Mouse (Mus musculus): ENCODE results near the gene H2afz. TPM values are rescaled to one million over a fixed set of nuclear protein-coding genes. Genes with fewer than 3 reads are reported as not detected.
A peak's percentile ranks its signal among the peaks of the same experiment; 100 is the strongest.

H2afz gene
- polyA plus RNA-seq, 1 experiment from 2014 or later, result 2,763 TPM

DNA sequence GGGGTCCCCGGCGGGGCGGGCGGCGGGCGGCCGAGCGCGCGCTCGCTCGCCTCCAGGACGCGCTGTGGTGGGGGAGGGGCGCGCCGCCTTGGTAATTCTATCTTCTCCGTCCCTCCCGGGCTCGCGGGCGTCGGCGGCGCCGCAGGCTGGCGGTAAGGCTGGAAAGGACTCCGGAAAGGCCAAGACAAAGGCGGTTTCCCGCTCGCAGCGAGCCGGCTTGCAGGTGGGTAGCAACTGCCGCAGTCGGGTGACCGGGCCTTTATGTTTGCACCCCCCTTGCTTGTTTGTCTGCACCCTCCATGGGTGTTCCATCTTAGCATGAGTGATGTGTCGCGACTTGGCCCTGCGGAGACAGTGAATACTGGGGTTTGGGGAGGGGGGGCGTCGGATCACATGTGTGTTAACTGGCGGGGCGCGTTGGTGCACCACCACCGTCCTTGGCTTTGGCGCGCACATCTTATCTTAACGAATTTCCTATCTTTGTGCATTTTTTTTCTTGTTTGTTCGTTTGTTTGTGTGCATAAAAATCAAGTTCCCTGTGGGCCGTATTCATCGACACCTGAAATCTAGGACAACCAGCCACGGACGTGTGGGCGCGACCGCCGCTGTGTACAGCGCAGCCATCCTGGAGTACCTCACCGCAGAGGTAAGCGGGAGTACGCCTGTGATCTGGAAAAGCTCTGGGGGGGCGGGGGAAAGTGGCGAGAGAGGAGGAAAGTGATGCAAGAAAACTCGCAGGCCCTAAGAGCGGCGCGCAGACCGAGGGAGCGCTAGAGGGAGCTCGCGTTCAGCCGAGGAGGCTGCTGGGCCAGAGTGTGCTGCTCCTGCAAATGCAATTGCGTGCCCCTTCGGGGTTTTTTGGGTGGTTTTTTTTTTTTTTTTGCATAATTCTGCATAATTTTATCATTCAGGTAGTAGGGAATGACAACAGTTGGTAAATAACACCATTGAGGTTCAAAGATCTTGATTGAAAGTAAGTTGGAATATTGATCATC, 998 bp downstream of the H2afz start:
- peak overlapping the region; percentile 85 for H3K4me3 ChIP-seq
- peak overlapping the region; percentile 98 for H3K27ac ChIP-seq
- under 1% methylated on average over 60 of the region's 74 CpGs for WGBS
- peak; percentile 48 for ATAC-seq
- no peaks in the 10 kb centered on the region for H3K9me3 ChIP-seq (replicated peaks)
- H3K4me2 ChIP-seq, result peak overlapping the region; percentile 59
- 0 out of 2 replicates have a peak, but pooled peaks cover 10% of the 10 kb centered on the region for H3K36me3 ChIP-seq (ENCODE audit: poor library complexity, severe bottlenecking)
- H3K27me3 ChIP-seq, result no peaks in the 10 kb centered on the region
- peaks cover 34% of the 10 kb centered on the region for H3K4me1 ChIP-seq
- H3K9ac ChIP-seq, result peak overlapping the region; percentile 98

- Histone ChIP-seq H3K9me3 (replicated peaks) (no peaks in the 10 kb centered on the region), H3K4me1 (peaks cover 34% of the 10 kb centered on the region), H3K27ac (peak overlapping the region; percentile 98), H3K9ac (peak overlapping the region; percentile 98), H3K36me3 (ENCODE audit: poor library complexity, severe bottlenecking) (0 out of 2 replicates have a peak, but pooled peaks cover 10% of the 10 kb centered on the region), H3K27me3 (no peaks in the 10 kb centered on the region), H3K4me2 (peak overlapping the region; percentile 85), H3K4me3 (peak overlapping the region; percentile 89)
- WGBS, result 0% methylated on average over 2 of the region's 2 CpGs
- ATAC-seq, result no peak
Observed at GRCm38 (mm10) chr3:137867133-137867436, 2.8 kb downstream of the H2afz start.

DNA sequence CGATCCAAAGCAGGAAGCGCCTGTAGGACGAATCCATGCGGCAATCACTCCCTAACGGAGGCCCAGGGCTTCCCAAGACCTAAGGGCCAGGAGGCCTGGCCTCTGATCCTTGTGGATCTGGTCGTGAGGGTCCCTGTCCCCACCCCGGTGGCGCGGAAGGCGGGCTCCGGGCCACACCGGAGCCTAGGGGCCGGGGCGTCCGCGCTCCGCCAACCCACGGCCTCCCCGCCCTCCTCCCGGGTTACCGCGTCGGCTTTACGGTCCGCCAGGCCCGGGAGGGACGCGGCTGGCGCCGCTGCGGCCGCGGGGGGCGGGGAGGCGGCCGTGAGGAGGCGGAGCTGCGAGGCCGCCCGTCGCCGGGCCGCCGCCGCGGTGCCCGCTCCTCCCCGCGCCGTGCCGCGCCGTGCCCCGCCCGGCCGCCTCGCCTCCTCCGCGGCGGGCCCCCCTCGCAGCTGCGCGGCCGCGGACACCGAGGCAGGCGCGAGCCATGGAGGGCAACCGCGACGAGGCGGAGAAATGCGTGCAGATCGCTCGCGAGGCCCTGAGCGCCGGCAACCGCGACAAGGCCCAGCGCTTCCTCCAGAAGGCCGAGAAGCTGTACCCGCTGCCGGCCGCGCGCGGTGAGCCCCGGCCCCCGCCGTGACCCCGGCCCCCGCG, 3.3 kb downstream of the H2afz start, which contains the start of gene Dnajb14:
TSS of gene Dnajb14 (plus strand) at position 239 of the 657 bp plus-strand sequence.
- Histone ChIP-seq H3K27me3 (no peaks in the 10 kb centered on the region), H3K36me3 (ENCODE audit: poor library complexity, severe bottlenecking) (0 out of 2 replicates have a peak, but pooled peaks cover 10% of the 10 kb centered on the region), H3K9me3 (replicated peaks) (no peaks in the 10 kb centered on the region), H3K4me1 (peaks cover 34% of the 10 kb centered on the region), H3K9ac (peak within 1 kb of the TSS; percentile 98), H3K4me3 (peak within 1 kb of the TSS; percentile 89), H3K4me2 (peak within 1 kb of the TSS; percentile 85), H3K27ac (peak within 1 kb of the TSS; percentile 98)
- peak; percentile 19 for ATAC-seq
- WGBS, result under 1% methylated on average over 76 of the region's 94 CpGs

DNA sequence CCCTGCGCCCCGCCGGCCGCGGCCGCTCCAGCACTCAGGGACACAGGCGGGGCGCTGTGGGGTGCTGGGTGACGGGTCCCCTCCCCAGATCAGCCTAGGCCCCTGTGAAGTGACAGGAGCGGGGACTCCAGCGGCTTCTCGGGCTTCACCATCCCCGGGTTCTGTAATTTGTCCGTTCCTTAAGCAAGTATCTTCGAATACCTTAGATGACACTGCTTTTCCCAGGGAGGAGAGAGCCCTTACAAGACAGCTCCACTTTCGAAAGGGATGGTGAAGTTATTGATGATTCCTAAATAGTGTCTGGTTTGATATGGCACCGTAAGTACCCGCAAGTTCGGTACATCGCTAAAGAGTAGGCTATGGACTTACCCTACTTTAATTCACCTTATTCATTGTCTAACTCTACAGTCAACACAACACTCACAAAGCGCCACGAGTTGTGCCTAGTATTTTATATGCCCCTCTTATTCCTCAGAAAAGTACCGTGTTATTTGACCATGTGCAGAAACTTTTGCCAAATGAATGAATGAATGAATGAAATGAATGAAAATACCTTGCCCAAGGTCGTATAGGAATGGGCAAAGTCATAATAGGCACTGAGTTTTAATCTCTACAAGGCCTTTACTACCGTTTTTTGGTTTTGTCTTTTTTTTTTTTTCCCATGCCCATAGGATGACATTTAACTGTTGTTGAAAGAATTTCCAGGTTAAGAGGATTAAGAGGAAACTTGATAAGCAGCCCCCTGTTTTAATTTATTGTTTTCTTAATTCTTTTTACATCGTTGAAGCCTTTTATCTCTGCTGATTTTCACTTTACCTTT, 4.0 kb downstream of the H2afz start:
- 3% methylated on average over 26 of the region's 26 CpGs for WGBS
- 0 out of 2 replicates have a peak, but pooled peaks cover 10% of the 10 kb centered on the region for H3K36me3 ChIP-seq (ENCODE audit: poor library complexity, severe bottlenecking)
- H3K27me3 ChIP-seq, result no peaks in the 10 kb centered on the region
- peak overlapping the region; percentile 98 for H3K27ac ChIP-seq
- H3K4me1 ChIP-seq, result peaks cover 32% of the 10 kb centered on the region
- peak overlapping the region; percentile 85 for H3K4me2 ChIP-seq
- H3K9ac ChIP-seq, result peak overlapping the region; percentile 98
- ATAC-seq, result peak; percentile 2; the same call in 1 of the 2 replicates
- H3K4me3 ChIP-seq, result peak overlapping the region; percentile 89
- H3K9me3 ChIP-seq (replicated peaks), result no peaks in the 10 kb centered on the region

GRCm38 (mm10) chr3:137869395-137869794, 5.1 kb downstream of the H2afz start:
- H3K9ac ChIP-seq, result no peak overlapping the region
- H3K27me3 ChIP-seq, result no peaks in the 10 kb centered on the region
- H3K9me3 ChIP-seq (replicated peaks), result no peaks in the 10 kb centered on the region
- no peak overlapping the region for H3K4me3 ChIP-seq
- 0 out of 2 replicates have a peak, but pooled peaks cover 10% of the 10 kb centered on the region for H3K36me3 ChIP-seq (ENCODE audit: poor library complexity, severe bottlenecking)
- WGBS, result 95% methylated on average over 9 of the region's 9 CpGs
- H3K27ac ChIP-seq, result no peak overlapping the region
- H3K4me1 ChIP-seq, result peaks cover 28% of the 10 kb centered on the region
- no peak overlapping the region for H3K4me2 ChIP-seq
- no peak for ATAC-seq

- WGBS, result 91% methylated on average over 3 of the region's 3 CpGs
- peaks cover 8% of the 10 kb centered on the region for H3K36me3 ChIP-seq (ENCODE audit: poor library complexity, severe bottlenecking)
- no peak overlapping the region for H3K9ac ChIP-seq
- H3K4me1 ChIP-seq, result no peaks in the 10 kb centered on the region
- no peaks in the 10 kb centered on the region for H3K27me3 ChIP-seq
- ATAC-seq, result no peak
- H3K27ac ChIP-seq, result no peak overlapping the region
- no peak overlapping the region for H3K4me3 ChIP-seq
- H3K9me3 ChIP-seq (replicated peaks), result no peaks in the 10 kb centered on the region
- H3K4me2 ChIP-seq, result no peak overlapping the region
Observed at GRCm38 (mm10) chr3:137879313-137879712, 15.0 kb downstream of the H2afz start.

GRCm38 (mm10) chr3:137880109-137880748, 15.9 kb downstream of the H2afz start:
- Histone ChIP-seq H3K9ac (no peak overlapping the region), H3K4me1 (no peaks in the 10 kb centered on the region), H3K4me2 (no peak overlapping the region), H3K27me3 (no peaks in the 10 kb centered on the region), H3K9me3 (replicated peaks) (no peaks in the 10 kb centered on the region), H3K36me3 (ENCODE audit: poor library complexity, severe bottlenecking) (peaks cover 8% of the 10 kb centered on the region), H3K27ac (no peak overlapping the region), H3K4me3 (no peak overlapping the region)
- no peak for ATAC-seq
- 76% methylated on average over 4 of the region's 4 CpGs for WGBS

DNA sequence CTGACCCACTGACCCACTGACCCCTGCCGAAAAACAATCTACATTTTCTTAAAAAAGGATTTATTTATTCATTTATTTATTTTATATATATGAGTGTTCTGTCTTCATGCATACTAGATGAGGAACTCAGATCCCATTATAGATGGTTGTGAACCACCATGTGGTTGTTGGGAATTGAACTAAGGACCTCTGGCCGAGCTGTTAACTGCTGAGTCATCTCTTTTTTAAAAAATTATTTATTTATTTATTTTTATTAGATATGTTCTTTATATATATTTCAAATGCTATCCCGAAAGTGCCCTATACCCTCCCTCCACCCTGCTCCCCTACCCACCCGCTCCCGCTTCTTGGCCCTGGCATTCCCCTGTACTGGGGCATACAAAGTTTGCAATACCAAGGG, 16.8 kb downstream of the H2afz start:
- no peak overlapping the region for H3K27ac ChIP-seq
- no peak for ATAC-seq
- H3K4me2 ChIP-seq, result no peak overlapping the region
- no peak overlapping the region for H3K9ac ChIP-seq
- no peak overlapping the region for H3K4me3 ChIP-seq
- WGBS, result 97% methylated on average over 5 of the region's 5 CpGs
- H3K9me3 ChIP-seq (replicated peaks), result no peaks in the 10 kb centered on the region
- H3K27me3 ChIP-seq, result no peaks in the 10 kb centered on the region
- no peaks in the 10 kb centered on the region for H3K4me1 ChIP-seq
- peaks cover 8% of the 10 kb centered on the region for H3K36me3 ChIP-seq (ENCODE audit: poor library complexity, severe bottlenecking)

DNA sequence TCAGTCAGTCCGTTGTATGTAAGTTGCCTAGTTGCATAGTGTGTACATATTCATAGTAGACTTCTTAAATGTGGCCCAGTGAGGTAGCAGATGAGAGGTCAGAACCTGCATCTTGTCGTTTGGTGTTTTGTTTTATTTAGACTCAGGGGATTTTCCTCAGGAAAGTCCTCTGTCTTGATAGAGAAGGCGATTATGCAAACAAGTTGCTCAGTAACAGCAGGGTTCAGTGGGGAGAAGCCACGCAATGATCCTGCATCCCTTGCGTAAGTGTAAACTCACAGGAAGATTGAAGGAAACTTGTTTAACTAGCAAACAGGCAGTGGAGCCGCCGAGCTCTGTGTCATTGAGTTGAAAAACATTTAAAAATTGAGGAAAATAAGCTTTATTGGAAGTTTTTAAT, 23.7 kb downstream of the H2afz start:
- WGBS, result 54% methylated on average over 7 of the region's 7 CpGs
- no peak overlapping the region for H3K27ac ChIP-seq
- no peak for ATAC-seq

DNA sequence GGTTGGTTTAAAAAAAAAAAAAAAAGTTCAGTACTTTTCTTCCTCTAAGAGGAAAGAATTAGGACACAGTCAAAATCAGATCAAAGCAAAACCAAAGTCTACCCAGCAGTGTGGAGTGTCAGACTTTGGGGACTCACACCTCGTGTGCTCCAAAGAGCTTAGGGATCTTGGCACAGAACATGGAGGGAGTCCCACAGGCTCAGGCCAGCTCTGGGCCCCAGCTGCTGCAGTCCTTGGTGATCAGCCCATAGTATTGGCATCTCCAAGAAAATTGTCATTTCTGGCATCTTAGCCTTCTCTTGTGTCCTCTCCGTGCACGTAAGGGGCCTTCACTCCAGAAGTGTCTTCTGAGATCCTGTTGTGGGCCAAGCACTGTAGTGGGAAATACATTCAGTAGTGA, 26.8 kb downstream of the H2afz start:
- H3K27ac ChIP-seq, result no peak overlapping the region
- H3K27me3 ChIP-seq, result no peaks in the 10 kb centered on the region
- no peak overlapping the region for H3K4me2 ChIP-seq
- no peak for ATAC-seq
- no peak overlapping the region for H3K4me3 ChIP-seq
- H3K36me3 ChIP-seq (ENCODE audit: poor library complexity, severe bottlenecking), result peaks cover 35% of the 10 kb centered on the region
- H3K4me1 ChIP-seq, result peaks cover 8% of the 10 kb centered on the region; the same call in 1 of the 2 replicates
- H3K9ac ChIP-seq, result no peak overlapping the region
- 78% methylated on average over 3 of the region's 3 CpGs for WGBS
- 0 out of 2 replicates have a peak, but pooled peaks cover 4% of the 10 kb centered on the region for H3K9me3 ChIP-seq (replicated peaks)

More for the DNA sequence above, 23.7 kb downstream of the H2afz start:
- Histone ChIP-seq H3K4me2 (no peak overlapping the region), H3K4me3 (no peak overlapping the region), H3K4me1 (peaks cover 8% of the 10 kb centered on the region; the same call in 1 of the 2 replicates), H3K27me3 (no peaks in the 10 kb centered on the region), H3K9me3 (replicated peaks) (no peaks in the 10 kb centered on the region), H3K36me3 (ENCODE audit: poor library complexity, severe bottlenecking) (peaks cover 16% of the 10 kb centered on the region), H3K9ac (no peak overlapping the region)

GRCm38 (mm10) chr3:137892118-137892517, 27.8 kb downstream of the H2afz start:
- no peak overlapping the region for H3K27ac ChIP-seq
- H3K9me3 ChIP-seq (replicated peaks), result 0 out of 2 replicates have a peak, but pooled peaks cover 4% of the 10 kb centered on the region
- H3K9ac ChIP-seq, result no peak overlapping the region
- no peaks in the 10 kb centered on the region for H3K27me3 ChIP-seq
- H3K4me2 ChIP-seq, result no peak overlapping the region
- no peak overlapping the region for H3K4me3 ChIP-seq
- WGBS, result 76% methylated on average over 4 of the region's 4 CpGs
- no peak for ATAC-seq
- H3K36me3 ChIP-seq (ENCODE audit: poor library complexity, severe bottlenecking), result peaks cover 36% of the 10 kb centered on the region
- H3K4me1 ChIP-seq, result peaks cover 8% of the 10 kb centered on the region; the same call in 1 of the 2 replicates

Data from forebrain, embryonic 13.5 days (tissue).